Mouse (Mus musculus) MEL-GATA-1-ER (cell line): ENCODE data around the gene Clcn6.
A peak's percentile ranks its signal among the peaks of the same experiment; 100 is the strongest.

Experiments used
- DNase-seq: peaks from one replicate; pipeline ENCODE4 v3.0.0-alpha.2; 2012; ENCODE audit warnings: low read depth; ENCODE audit errors: extremely low read depth

The Clcn6 gene

GRCm38 (mm10) chr4:147993571-147994095 lies 45.0 kb downstream of the Clcn6 start:
- DNase-seq, result no peak

- peak; percentile 23 for DNase-seq
Observed at GRCm38 (mm10) chr4:147985205-147986132, 53.2 kb downstream of the Clcn6 start, which contains the start of gene Nppb. Nppb (plus strand) TSS chr4:147985788.

GRCm38 (mm10) chr4:147979441-147979860 lies 59.2 kb downstream of the Clcn6 start:
- DNase-seq, result no peak

- DNase-seq, result no peak
Observed at GRCm38 (mm10) chr4:147978391-147978790, 60.2 kb downstream of the Clcn6 start.

GRCm38 (mm10) chr4:147977726-147978125 lies 60.9 kb downstream of the Clcn6 start:
- no peak for DNase-seq

- no peak for DNase-seq
Observed at GRCm38 (mm10) chr4:147976237-147976636, 62.4 kb downstream of the Clcn6 start.

- peak; percentile 34 for DNase-seq
Observed at GRCm38 (mm10) chr4:147969337-147969736, 69.3 kb downstream of the Clcn6 start.

GRCm38 (mm10) chr4:147968816-147969215 lies 69.8 kb downstream of the Clcn6 start:
- no peak for DNase-seq

- DNase-seq, result no peak
Observed at GRCm38 (mm10) chr4:147965712-147966111, 72.9 kb downstream of the Clcn6 start.

- DNase-seq, result no peak
Observed at GRCm38 (mm10) chr4:147963623-147964022, 75.0 kb downstream of the Clcn6 start.

- DNase-seq, result no peak
Observed at GRCm38 (mm10) chr4:147962781-147963180, 75.8 kb downstream of the Clcn6 start.

GRCm38 (mm10) chr4:147959881-147960831 lies 78.5 kb downstream of the Clcn6 start:
- DNase-seq, result peak; percentile 76

- DNase-seq, result no peak
Observed at GRCm38 (mm10) chr4:147957141-147957540, 81.5 kb downstream of the Clcn6 start.
